Mouse (Mus musculus) urinary bladder, adult 2 months (tissue): ENCODE measurements around the gene Col4a3bp. TPM values are rescaled to one million over a fixed set of nuclear protein-coding genes. Genes with fewer than 3 reads are reported as not detected.

Experiments
- DNase-seq: peaks from one replicate; pipeline ENCODE4 v3.0.0; 2022; ENCODE audit warnings: low spot score
- polyA plus RNA-seq: library from polyadenylated mRNA; depleted of rRNA; stranded (reverse); fragments of >200 nt; gene quantifications from 2 replicates; pipeline ENCODE4 v1.2.3, GENCODE M21; 2012

The Col4a3bp gene
- polyA plus RNA-seq, 1 experiment, result 42.6 TPM

GRCm38 (mm10) chr13:96542901-96543891 is 778 bp downstream of the Col4a3bp start:
- DNase-seq, result peak; percentile 75

- DNase-seq, result no peak
Measured at GRCm38 (mm10) chr13:96544506-96544905, 2.1 kb downstream of the Col4a3bp start.

- no peak for DNase-seq
Measured at GRCm38 (mm10) chr13:96547250-96547649, 4.8 kb downstream of the Col4a3bp start.

- no peak for DNase-seq
Measured at GRCm38 (mm10) chr13:96547941-96548340, 5.5 kb downstream of the Col4a3bp start.

GRCm38 (mm10) chr13:96555099-96555498 is 12.7 kb downstream of the Col4a3bp start:
- DNase-seq, result no peak

GRCm38 (mm10) chr13:96567977-96568376 is 25.6 kb downstream of the Col4a3bp start:
- DNase-seq, result no peak

GRCm38 (mm10) chr13:96570313-96571015 is 28.0 kb downstream of the Col4a3bp start:
- DNase-seq, result no peak

GRCm38 (mm10) chr13:96571016-96571361 is 28.6 kb downstream of the Col4a3bp start:
- DNase-seq, result no peak

- no peak for DNase-seq
Measured at GRCm38 (mm10) chr13:96574170-96574569, 31.8 kb downstream of the Col4a3bp start.

GRCm38 (mm10) chr13:96579104-96579503 is 36.7 kb downstream of the Col4a3bp start:
- no peak for DNase-seq

- no peak for DNase-seq
Measured at GRCm38 (mm10) chr13:96579979-96580378, 37.6 kb downstream of the Col4a3bp start.

GRCm38 (mm10) chr13:96584201-96584600 is 41.8 kb downstream of the Col4a3bp start:
- no peak for DNase-seq

- no peak for DNase-seq
Measured at GRCm38 (mm10) chr13:96586540-96586939, 44.1 kb downstream of the Col4a3bp start.

GRCm38 (mm10) chr13:96588642-96589041 is 46.2 kb downstream of the Col4a3bp start:
- no peak for DNase-seq

GRCm38 (mm10) chr13:96593621-96594020 is 51.2 kb downstream of the Col4a3bp start:
- DNase-seq, result no peak

GRCm38 (mm10) chr13:96594070-96594469 is 51.7 kb downstream of the Col4a3bp start:
- no peak for DNase-seq

GRCm38 (mm10) chr13:96599182-96599581 is 56.8 kb downstream of the Col4a3bp start:
- DNase-seq, result no peak

GRCm38 (mm10) chr13:96604242-96604641 is 61.8 kb downstream of the Col4a3bp start:
- DNase-seq, result no peak

- DNase-seq, result no peak
Measured at GRCm38 (mm10) chr13:96614615-96615014, 72.2 kb downstream of the Col4a3bp start.

- no peak for DNase-seq
Measured at GRCm38 (mm10) chr13:96620891-96621290, 78.5 kb downstream of the Col4a3bp start.

GRCm38 (mm10) chr13:96630396-96630795 is 88.0 kb downstream of the Col4a3bp start:
- DNase-seq, result no peak

GRCm38 (mm10) chr13:96644168-96644567 is 101.8 kb downstream of the Col4a3bp start:
- DNase-seq, result no peak

GRCm38 (mm10) chr13:96645822-96646221 is 103.4 kb downstream of the Col4a3bp start:
- DNase-seq, result no peak
